Mouse (Mus musculus) cerebellum, adult 9-10 months (tissue): Measurements from ENCODE around the gene Kcnt1.
"Not testable (repeated sequence)": the region's sequence is repeated elsewhere in the genome, so short reads cannot be mapped to it uniquely, and the experiment has no call there.

ENCODE experiments used
- DNase-seq: peaks from one replicate; pipeline ENCODE4 v3.0.0; 2022

Gene Kcnt1

GRCm38 (mm10) chr2:25863337-25864131 lies at the start of gene Kcnt1:
TSS of gene Kcnt1 (plus strand) at chr2:25863734.
- peak; percentile 77 for DNase-seq

DNA sequence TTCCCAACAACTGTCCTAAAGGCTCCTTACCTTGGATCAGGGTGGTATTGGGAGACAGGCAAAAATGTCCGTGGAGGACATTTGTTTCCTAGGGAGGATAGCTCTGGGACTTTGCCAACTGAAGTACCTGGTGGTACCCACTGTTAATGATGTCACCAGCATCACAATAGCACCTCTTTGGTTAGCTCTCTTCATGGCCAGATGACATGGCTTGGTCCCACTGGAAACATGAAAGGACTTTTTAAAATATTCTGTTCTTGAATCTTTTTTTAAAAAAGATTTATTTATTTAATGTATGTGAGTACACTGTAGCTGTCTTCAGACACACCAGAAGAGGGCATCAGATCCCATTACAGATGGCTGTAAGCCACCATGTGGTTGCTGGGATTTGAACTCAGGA lies 47.8 kb upstream of the Kcnt1 start, which contains the start of gene Glt6d1:
Gene Glt6d1 (minus strand): TSS at position 101 of the 400 bp plus-strand sequence.
- DNase-seq, result not testable (repeated sequence)

- no peak for DNase-seq
Measured at GRCm38 (mm10) chr2:25822806-25823205, 40.7 kb upstream of the Kcnt1 start, which contains the start of gene Lcn9. TSS of gene Lcn9 (plus strand) at chr2:25823153.

DNA sequence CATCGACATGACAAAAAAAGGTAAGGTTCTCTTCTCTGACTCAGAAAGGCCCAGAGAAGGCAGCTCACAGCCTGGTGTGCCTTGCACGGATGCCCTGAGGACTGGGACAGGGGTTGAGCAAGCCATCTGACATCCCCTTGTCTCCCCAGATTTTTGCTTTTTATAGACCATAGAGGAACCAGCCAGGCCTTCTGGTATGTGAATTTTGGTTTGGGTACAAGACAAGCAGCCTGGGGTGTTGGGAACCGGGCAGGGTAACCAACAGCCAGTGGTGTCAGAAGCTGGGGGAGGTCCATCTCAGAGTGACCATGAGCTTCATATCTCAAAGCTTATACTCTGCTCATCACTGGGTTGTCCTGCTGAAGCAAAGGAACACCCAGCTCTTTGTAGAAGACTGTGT lies 38.8 kb upstream of the Kcnt1 start:
- DNase-seq, result no peak

DNA sequence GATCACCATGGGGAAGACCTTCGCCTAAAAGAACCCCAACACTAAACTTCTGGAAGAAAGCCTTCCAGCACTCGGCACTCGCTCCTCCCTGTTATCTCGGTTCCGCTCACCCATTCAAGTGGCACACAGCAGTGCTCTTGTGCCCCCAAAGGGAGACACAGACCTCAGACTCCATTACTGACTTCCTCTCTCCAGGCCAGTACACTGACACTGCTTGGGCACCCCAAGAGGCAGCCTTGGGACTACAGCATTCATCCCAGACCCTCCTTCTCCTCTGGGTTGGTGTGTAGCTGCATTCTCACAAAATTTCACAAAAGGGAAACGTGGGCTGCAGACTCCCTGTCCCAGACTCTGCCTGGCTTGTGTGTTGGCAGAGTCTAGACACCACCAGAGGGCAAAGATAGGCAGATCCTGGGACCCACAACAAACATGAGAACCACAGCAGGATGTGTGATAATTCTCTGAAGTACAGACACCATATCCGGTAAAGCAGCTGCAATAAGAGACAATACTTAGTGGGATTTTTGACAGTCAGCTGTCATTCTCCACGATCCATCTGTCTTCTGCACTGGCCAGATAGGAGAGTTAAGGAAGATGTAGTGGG lies 35.1 kb upstream of the Kcnt1 start:
- no peak for DNase-seq

DNA sequence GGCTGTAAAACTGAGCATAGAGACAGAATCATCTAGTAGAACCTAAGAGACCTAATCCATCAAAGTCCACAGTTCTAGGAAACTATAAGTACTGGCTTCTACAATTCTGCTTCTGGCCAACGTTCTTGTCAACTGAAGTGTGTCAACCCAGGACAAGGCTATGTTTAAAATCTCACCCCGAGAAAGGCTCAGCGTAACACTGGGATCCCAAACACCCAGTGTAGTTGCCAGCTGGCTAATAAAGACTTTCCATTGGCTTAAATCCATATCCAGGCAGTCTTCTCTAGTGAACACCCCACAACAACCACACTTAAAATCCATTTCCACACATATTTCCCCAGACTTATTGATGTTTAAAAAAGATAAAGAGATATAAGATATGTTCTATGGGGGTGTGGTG lies 32.7 kb upstream of the Kcnt1 start:
- DNase-seq, result no peak

- DNase-seq, result peak; percentile 87
Measured at GRCm38 (mm10) chr2:25836291-25836690, 27.2 kb upstream of the Kcnt1 start.

- no peak for DNase-seq
Measured at GRCm38 (mm10) chr2:25842161-25842560, 21.4 kb upstream of the Kcnt1 start.

GRCm38 (mm10) chr2:25842758-25843157 lies 20.8 kb upstream of the Kcnt1 start:
- no peak for DNase-seq

- no peak for DNase-seq
Measured at GRCm38 (mm10) chr2:25844097-25844496, 19.4 kb upstream of the Kcnt1 start.

DNA sequence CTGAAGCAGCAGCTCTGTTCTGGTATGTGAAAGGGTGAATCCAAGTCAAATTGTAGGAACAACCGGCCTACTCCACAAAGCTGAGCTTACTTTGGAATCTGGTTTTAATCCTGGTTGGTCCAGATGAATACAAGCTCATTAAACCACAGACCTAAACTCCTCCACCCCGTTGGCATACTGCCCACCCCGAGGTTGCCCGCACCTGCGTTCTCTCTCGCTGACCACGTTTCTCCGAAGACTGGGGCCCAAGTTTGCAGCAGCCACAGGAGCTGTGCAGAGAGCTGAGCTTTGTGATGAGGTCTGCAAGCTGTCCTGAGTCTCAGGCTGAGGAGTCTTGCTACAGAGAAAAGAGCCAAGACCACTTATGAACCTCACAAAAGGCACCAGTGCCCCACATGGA lies 17.0 kb upstream of the Kcnt1 start:
- DNase-seq, result no peak

- no peak for DNase-seq
Measured at GRCm38 (mm10) chr2:25847226-25847625, 16.3 kb upstream of the Kcnt1 start, which contains the start of gene Sohlh1. TSS of gene Sohlh1 (minus strand) at chr2:25847248.

GRCm38 (mm10) chr2:25850330-25850729 lies 13.2 kb upstream of the Kcnt1 start:
- peak; percentile 75 for DNase-seq

- no peak for DNase-seq
Measured at GRCm38 (mm10) chr2:25852626-25853025, 10.9 kb upstream of the Kcnt1 start.

- no peak for DNase-seq
Measured at GRCm38 (mm10) chr2:25853998-25854397, 9.5 kb upstream of the Kcnt1 start.

- no peak for DNase-seq
Measured at GRCm38 (mm10) chr2:25859891-25860290, 3.6 kb upstream of the Kcnt1 start.

- DNase-seq, result peak; percentile 51
Measured at GRCm38 (mm10) chr2:25862038-25862437, 1.5 kb upstream of the Kcnt1 start.

DNA sequence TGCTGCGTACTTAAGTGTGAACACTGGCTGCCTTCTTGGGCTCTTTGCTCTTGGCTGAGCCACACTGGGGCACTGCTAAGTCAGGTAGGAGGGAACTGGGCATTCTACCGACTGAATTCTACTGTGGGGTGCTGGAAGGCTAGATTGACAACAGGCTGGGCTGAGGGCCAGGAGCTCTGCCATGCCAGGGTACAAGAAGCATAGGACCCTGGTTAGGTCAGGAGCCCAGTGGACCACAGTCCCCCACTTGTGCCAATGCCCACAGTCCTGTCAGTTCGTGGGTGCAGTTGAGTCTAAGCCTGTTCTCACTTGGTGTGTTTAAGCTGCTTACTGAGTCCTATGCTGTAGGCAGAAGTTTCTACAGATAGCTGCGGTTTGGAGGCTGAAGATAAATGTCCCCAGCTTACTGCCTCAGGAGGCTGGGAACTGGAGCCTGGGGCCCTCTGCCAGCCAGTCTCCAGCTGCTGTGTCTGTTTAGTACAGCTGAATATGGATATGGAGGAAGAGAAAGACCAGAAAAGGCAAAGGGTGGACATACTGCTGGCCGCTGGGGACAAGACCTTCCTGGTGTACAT lies 751 bp upstream of the Kcnt1 start:
- no peak for DNase-seq

- no peak for DNase-seq
Measured at GRCm38 (mm10) chr2:25864230-25864629, 696 bp downstream of the Kcnt1 start.

DNA sequence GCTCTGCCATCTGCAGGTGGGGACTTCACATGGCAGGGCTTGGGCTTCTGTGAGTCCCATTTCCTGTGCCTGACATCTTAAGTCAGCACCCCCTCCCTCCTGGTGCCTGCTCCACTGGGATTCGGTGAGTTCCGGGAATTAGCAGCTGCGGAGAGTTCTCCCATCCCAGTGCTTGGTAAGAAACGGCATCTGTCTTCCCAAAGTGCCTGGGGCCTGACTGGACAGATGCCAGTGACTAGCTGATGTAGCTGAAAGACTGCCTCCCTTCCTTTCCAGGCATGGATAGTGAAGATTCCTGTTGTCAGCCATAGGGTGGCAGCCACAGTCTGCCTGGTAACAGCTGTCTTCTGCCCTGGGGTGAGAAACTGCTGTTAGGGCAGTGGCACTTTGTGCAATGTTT lies 1.9 kb downstream of the Kcnt1 start:
- DNase-seq, result peak; percentile 59

DNA sequence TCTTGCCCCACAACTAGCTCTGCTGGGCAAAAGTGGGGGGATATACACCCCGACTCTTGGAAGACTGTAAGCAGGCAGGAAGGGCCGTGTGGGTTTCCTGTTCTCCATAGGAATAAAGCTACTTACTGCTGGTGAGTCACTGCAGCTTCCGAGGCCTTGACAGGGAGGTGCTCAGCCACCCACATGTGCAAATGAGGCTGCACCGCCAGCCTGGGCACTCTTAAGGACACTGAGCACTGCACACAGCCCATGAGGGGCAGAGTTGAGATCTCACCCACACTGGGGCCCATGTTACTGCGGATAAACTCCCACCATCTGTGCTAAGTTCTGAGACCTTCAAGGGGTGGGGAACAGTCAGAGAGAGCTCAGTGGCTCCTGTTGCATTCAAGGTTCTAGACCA lies 3.1 kb downstream of the Kcnt1 start:
- DNase-seq, result no peak

GRCm38 (mm10) chr2:25877250-25877735 lies 13.8 kb downstream of the Kcnt1 start:
- DNase-seq, result no peak

DNA sequence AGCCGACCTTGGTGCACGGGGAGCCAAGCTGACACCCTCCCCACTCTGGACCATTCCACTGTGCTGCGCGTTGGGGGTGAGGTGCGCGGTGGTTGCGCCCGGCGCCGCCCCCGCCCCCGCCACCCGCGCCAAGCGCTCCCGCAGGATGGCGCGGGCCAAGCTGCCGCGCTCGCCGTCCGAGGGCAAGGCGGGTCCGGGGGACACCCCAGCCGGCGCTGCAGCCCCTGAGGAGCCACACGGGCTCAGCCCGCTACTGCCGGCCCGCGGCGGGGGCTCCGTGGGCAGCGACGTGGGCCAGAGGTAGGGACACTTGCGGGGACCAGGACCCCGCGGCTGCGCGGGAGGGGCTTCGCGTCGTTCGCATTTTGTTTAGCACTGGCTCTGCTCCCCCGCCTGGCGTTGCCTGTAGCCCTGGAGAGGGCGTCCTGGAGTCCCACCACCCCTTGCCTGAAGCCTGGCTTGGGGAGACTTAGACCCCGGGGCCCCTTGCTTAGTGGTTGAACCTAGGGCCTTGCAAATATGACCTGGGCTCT lies 14.3 kb downstream of the Kcnt1 start:
- DNase-seq, result peak; percentile 86

DNA sequence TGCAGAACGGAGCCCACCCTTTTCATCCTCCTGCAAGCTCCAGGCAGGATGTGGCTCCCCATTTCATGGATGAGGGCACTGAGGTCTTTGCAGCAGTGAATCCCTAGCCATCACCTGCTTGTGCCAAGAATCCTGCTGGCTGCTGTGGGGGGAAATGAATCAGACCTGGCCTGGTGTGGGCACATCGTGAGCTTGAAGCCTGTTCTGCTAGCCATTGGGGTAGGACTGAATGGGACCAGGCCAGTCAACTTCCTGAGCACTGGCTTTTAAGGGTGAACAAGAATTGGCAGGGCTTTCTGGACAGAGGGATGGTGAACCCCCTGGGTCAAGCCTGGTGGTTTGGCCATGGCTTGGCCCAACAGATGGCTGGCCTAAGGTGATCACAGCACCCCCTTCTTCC lies 15.0 kb downstream of the Kcnt1 start:
- peak; percentile 86 for DNase-seq
